Mouse (Mus musculus): Measurements from ENCODE around the gene Tomm40l.

Gene Tomm40l

DNA sequence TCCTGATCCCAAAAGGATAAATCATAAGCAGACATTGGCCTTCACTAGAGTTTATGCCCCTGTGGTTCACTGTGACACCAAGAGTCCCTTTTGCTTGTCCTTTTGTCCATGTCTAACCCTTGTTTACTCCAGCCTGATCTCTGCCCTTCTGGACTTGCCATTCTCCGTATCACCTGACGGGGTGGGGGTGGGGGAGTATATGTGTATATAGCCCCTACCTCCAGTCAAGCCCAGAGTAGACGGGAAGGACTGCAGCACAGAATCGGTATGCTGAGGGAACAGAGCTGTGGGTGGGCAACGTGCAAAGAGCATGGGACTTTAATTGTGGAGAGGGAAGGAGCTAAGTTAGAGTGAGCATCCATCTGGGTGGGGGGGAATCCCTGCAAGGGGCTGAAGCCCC is 2.5 kb upstream of the Tomm40l start, which contains the start of gene Apoa2:
Apoa2 (plus strand) TSS at position 198 of the 400 bp plus-strand sequence.
- DNase-seq, result no peak

DNA sequence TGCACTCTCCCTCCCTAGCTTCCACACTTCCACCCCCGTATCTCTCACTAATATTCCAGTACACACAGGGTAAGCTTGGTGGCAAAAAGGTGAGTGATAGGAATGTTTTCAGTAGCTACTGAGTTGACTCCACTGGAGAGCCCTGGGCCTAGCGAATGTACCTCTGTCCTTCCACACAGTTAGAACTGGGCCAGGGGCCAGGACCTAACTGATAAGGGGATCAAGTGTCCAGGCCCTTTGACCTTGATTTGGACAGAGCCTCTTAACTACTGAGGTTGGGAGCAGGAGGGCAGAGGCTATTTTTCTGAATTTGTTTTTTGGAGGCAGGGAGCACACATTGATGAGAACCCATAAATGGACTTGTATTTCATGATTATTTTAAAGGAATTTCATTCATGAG is 1.5 kb upstream of the Tomm40l start:
- DNase-seq, result peak; percentile 64

DNA sequence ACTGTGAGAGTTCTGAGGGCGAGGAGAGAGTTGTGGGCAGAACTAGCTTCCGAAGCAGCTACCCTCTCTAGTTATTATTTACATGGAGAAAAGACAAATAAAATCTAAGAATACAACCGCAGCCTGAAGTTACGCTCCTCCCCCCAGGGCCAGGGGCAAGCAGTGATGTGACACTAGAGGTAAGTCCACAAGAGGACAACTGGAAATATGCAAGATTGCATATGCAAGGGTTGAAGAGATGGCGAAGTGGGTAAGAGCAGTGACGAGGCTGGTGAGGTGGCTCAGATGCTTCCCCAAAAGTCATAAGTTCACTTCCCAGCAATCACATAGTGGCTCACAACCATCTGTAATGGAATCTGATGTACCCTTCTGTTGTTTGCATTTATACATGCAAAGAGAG is 854 bp upstream of the Tomm40l start:
- DNase-seq, result peak; percentile 29

DNA sequence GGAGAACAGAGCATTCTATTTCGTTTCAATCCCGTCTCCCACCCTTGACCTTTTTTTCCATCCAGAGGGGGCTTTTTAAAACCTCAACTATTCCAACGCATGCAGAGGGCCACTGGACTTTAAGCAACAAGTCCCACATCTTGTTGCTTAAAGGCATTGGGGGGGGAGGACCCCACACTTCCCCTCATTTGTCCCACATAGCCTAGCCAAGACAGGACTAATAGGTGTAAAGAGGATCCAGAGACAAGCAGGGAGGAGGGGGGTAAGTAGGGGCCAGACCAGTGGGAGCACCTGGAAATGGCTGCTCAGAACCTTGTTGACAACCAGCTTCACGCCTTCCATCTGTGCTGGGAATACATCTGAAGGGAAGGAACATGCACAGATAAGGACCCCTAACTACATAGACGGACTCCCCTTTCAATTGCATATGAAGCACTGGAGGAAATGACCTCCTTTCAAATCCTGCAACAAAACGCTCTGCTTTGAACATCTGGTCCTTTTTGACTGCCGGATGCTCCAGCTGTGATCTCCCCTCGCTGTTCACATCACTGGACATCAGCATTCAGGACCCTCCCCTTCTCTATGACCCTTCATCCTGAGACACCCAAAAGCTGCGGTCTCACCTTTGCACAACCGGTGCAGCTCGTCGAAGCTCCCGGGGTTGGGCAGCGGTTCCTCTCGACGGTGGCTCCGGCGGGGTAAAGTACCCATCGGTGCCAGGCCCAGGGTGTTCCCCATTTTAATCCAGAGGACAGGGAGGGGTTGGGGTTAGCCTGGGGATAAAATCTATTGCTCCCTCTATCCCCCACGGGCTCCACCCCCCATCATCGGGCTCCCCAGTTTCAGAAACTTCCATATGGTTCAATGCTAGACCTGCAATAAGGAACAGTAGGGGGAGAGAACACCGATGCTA is 777 bp downstream of the Tomm40l start:
- no peak for DNase-seq

DNA sequence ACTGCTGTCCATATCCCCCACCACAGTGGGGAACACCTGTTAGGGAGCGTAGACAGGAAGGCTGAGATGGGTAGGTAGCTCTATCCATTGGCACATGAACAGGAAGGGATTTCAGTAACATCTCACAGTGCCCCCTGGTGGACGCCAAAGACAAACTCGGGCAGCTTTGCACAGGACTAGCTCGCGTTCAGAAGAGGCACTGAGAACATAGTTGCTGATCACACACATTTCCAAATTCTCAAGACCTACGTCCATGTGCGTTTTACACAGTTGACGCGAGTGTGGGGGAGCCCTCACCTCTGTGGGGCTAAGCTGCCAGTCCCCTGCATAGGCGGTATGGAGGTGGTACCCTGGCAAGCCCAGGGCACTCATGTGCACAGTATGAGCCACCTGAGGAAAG is 1.4 kb downstream of the Tomm40l start:
- peak; percentile 89 for DNase-seq

DNA sequence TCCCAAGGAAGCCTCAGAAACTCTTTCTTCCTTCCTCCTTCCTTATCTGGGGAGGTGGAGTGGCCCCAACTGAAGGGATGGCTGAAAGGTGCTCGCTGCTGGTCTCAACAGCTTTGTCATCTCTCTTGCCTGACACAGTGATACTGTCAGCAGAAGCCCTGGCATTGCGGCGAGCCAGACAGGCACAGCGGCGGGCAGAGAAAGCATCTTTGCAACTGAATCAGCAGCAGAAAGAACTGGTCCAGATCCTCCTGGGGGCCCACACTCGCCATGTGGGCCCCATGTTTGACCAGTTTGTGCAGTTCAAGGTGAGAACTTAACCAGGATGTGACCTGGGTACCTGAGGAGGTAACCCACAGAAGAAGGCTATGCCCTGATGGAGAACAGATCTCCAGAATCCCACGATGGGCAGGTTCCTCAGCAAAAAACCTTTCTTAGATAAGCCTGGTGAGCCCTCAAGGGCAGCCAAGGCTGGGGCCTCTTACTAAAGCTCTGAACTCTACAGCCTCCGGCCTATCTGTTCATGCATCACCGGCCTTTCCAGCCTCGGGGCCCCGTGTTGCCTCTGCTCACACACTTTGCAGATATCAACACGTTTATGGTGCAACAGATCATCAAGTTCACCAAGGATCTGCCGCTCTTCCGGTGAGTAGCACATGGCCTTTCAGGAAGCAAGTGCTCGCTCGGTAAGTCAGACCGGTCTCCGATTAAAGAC is 5.9 kb downstream of the Tomm40l start:
- DNase-seq, result no peak

DNA sequence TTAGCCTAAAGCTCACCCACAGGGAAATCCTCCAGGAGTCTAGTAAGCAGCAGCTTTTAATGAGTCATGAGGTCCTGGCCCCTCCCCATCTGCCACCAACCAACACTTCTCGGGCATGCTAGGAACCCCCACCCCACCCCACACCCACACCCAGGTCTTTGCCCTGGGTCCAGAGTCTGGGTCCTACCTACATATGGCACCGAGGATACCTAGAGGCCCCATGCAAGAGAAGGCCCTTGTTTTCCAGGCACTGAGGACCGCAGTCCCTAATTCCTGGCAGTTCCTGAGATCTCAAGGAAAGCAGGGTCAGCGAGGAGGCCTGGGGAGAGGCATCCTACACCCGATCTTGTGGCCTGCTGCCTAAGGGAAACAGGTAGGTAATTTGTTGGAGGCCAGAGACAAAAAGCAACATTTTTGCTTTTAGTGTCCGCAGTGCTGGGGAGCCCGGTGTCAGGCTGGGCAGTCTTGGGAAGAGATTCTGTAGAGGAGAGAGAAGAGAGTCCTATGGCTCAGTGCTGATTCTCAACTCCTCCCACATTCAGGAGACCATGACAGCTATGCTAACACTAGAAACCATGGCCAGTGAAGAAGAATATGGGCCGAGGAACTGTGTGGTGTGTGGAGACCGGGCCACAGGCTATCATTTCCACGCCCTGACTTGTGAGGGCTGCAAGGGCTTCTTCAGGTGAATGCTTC is 8.4 kb downstream of the Tomm40l start, which contains the start of gene Nr1i3:
Nr1i3 (plus strand) TSS at position 170 of the 696 bp plus-strand sequence.
- no peak for DNase-seq

DNA sequence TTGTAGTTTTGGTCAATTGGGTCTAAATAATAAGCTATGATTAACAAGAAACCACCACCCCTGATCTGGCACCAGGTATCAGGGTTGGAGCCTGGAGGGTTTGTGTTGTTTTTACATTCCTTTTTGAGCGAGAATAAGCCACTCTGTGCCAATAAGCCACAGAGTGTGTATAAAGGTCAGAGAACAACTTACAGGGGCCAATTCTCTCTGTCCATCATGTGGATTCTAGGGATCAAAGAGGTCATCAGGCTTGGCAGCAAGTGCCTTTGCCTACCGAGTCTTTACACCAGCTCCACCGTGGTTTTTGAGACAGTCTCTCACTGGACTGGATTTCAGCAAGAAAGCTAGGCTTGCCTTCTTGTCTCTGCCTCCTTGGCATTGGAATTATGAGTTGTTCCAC is 9.5 kb downstream of the Tomm40l start:
- DNase-seq, result no peak

DNA sequence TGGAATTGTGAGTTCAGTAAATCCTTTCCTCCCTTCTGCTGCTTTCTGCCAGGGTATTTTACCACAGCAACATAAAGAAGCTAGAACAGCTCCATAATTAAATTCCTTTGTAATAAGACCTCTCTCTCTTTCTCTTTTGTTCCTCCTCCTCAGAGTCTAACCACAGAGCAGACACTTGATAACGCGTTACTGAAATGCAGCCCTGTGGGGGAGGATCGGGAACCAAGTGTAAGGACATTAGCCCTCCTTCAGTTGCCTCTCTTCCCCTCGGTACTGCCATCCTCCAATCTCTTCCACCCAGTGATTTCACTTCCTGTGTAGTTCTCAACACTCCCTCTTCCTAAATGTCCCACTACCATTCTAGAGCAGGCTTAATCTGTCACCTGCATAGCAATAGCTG is 12.9 kb downstream of the Tomm40l start:
- no peak for DNase-seq

DNA sequence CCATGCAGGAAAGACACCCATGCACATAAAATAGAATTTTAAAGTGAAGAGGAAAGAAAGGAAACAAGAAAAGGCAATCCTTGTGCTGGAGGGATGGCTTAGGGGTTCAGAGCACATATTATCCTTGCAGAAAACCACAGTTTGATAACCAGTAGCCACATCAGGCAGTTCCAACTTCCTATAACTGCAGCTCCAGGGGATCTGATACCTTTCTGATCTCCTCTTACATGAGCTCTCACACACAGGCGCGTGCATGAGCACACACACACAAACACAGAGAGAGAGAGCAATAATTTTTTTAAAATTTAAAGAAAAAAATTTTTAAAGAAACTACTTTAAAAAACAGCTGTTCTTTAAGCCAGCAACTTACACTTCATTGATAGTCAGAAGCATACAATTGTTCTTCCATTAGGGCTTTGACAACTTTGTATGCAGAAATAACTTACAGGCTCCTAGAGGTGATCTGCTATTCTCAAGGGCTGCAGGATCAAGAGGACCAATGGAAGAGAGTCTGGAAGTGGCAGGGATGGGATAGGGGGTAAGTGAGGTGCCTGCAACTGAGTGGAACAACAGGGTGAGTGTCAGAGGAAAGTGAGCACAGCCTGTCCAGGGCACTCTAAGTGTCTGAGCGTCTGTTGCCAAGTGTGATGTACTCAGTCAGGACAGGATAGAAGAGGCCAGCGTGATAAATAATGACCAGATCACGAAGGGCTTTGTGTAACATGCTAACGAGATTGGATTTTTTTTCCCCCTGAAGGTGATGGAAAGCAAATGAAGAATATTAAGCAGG is 16.4 kb downstream of the Tomm40l start:
- no peak for DNase-seq

DNA sequence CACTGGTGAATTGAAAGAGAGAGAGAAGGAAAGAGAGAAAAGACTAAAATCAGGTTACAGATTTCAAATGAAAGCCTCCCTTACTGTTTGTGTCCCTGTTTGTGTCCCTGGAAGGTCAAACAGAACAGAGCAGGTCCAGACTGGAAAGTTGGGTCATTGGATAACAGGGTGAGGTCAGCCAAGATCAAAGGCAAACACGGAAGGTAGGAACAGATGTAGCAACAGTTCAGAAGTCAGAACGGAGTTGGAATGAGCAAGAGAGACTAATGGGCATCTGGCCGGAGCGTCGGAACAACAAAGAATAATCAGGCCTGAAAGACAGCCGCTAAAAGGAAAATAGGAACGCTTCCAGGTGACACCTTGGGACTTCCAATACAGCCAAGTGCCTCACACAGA is 18.1 kb downstream of the Tomm40l start:
- DNase-seq, result no peak

DNA sequence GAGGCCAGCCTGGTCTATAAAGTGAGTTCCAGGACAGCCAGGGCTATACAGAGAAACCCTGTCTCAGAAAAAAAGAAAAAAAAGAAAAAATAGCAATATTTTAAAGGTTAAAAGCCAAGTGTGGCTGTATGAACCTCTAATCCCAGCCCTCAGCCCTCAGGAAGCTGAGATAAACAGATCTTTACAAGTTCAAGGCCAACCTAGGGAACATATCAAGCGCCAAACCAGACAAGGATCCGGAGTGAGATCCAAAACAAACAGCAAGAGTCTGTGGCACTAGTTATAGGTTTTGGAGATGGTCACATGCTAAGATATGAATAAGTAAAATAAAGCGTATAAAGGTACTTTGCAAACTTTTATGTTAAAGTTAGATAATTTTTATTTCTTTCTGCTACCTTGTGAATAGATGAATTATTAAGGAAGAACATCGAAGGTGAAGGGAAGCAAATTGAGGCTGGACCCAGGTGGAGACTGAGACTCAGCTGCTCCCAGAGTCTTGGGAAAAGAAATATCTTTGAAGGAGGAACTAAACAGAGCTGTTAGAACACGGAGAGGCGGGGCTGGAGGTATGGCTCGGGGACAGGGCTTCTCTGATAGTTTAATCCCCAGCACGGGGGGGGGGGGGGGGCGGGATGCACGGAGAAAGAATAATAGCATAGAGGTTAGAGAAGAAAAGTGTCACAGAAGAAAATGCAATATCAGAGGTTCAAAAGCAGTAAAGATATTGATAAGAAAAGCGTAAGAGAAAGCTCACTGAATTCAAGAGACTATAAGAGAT is 18.7 kb downstream of the Tomm40l start:
- no peak for DNase-seq

DNA sequence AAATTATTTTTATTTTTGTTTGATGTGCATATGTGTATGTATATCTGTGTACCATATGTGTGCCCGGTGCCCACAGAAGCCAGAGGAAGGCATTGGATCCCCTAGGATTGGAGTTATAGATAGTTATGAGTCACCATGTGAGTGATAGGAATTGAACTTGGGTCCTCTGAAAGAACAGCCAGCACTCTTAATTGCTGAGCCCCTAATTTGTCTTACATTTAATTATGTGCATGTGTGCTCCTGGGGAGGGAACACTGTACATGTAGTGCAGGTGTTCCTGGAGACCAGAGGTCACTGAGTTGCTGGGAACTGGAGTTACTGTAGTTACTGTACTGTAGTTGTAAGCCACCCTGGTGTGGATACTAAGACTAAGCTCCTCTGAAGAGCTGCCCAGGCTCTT is 21.5 kb downstream of the Tomm40l start:
- no peak for DNase-seq

DNA sequence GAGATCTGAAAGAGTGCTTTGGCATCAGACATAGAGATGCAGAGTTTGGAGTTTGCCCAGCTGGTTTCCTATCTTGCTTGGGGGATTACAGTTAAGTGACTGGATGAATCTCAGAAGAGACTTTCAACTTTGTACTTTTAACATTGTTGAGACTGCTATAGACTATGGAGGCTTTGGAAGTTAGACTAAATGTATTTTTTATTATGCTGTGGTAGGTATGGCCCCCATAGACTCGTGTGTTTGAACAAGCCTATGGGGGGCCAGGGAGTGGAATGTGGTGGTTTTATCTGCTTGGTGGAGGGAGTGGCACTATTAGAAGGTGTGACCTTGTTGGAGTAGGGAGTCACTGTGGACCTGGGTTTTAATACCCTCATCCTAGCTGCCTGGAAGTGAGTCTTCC is 22.8 kb downstream of the Tomm40l start:
- no peak for DNase-seq

DNA sequence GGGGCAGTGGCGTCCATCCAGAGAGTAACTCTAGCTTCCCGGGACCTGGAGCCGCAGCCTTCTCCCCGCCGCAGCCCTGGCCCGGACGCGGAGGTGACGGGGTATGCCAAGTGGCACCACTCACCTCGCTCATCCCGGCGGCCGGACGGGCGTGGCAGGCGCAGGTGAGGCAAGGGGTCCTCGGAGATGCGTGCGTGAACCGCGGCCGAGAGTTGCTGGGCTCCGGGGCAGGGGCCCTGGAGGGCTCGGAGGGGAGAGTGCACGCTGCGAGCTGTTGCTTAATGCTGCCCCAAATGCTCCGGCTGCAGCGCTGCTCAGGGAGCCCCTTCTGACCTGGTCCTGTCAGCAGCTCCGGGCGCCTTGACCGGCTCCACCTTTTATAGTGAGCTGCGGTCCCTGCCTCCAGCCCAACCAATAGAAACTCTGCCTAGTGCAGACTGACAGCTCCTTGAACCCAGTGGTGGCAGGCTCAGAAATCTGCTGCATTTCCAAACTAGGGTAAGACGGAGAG is 26.4 kb downstream of the Tomm40l start, which contains the start of gene Pcp4l1:
Pcp4l1 (minus strand) TSS at position 382 of the 511 bp plus-strand sequence.
- DNase-seq, result peak; percentile 76

DNA sequence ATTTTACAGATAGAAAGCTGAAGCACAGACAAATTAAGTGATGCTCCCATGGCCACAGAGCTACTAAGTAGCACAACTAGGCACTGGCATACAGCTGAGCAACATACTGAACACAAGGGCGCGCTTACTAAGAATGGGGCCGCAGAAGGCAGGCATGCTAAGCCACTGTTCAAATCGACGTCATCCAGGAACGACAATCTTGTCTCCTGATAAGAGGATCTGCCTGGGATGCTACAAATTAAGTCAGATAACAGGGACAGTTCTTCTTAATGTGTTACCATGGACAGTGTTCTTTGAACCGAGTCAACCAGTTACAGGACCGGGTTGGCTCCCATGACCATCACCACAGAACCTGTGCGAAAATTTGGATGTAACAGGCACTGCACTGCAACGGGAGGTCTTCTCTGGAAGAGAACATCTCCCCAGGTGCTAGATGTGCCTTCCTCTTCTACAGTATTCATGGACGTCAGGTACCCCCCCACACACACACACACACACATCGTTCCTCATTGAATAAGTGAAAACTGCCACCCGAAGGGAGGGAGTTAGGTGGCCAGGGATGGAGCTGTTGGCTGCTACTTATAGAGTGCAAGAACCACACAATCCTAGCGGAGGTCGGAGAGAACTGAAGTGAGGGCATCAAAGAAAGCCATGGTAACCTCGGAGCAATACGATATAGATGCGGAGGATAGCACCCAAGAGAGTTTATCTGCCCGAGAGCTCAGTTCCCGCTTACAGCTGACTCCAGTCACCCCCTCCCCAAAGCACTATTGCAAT is 27.1 kb downstream of the Tomm40l start:
- no peak for DNase-seq

DNA sequence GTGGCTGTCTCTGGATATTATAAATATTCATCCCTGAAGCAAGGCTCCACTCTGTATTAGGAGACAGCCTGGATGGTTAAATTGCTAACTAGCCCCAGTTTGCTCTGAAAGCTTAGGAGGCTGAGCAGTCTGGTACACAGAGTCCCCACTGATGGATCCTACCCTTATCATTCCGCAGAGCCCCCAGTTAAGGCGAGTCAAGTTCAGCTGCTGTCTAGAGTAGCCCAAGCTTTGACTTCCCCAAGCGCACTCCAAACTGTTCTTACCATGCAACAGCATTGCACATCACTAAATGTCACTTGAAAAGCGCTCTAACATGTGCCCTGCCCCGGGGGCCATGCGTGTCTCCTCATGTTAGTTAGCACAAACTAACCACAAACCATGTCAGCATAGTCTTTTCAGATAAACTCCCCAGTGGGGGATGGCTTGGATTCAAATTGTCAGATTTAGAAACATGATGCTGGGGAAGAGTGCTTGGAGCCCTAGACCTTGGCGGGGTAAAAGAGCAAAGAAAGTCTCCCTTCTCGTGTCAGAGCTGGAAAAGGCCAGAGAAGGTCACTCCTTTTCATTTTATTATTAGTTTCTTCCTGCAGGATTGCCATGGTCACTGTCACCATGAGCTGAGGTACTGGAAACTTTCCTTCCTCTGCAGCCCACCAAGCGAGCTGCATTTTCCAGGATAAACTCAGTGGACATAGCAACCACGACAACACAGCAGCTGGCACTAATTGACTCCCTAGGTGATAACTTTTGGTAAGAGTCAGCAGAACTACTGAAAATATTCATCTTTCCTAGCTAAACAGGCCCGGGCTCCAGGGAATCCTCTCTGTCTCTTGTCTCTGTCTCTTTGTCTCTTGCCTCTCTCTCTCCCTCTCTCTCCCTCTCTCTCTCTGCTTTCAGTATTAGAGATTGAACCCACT is 28.1 kb downstream of the Tomm40l start:
- DNase-seq, result no peak

DNA sequence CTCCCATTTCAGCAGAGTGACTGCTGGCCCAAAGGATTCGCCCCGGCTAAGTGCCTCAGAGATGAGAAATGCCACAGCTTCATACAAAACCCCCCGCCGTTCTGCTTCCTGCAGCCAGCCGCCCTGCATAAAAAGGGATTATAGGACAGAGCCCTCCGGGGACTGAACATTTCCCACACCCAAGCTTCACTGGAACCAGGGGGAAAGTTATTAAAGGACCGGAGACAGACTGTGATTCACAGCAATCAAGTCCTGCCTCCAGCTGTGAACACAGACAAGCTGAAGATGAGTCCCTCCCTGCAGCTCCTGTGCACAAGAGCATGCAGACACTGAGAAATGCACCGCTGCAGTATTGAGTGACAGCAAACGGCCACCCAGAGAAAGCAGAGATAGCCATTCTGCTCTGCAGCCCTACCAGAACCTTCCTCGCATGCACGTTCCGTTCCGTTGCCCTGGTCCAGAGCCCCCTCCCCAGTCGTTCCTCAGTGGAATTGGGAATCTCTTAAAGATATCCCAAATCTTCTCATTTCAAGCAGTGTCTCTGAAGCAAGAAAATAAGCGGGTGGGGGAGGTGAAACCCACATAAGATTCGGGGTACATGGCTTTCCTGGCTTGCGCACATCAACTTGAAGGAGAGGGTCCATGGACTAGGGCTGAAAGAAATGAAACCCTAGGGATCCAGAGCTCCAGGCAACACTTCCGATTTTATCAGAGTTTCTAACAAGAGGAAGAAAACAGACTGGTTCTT is 29.0 kb downstream of the Tomm40l start:
- DNase-seq, result no peak

DNA sequence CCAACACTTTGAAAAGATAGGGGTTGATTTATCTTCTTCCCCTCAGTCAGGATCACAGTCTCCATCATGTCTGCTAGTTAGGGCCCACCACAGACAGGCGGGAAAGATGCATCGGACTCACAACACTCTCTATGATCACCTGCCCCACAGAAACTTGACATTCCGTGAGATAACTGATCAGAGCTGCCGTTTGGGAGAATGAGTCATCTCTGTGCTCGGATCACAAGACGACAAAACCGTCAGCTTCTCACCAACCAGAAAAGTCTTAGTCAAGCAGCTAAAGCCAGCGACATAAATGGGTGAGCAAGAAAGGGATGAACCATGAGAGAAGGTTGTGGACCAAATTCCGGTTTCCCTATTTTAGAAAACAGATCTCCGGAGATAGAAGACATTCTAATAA is 30.0 kb downstream of the Tomm40l start:
- no peak for DNase-seq

All from lung, postnatal 36 days (tissue).